ENCODE assay signal across 8 mouse cellular contexts in the genomic region with DNA sequence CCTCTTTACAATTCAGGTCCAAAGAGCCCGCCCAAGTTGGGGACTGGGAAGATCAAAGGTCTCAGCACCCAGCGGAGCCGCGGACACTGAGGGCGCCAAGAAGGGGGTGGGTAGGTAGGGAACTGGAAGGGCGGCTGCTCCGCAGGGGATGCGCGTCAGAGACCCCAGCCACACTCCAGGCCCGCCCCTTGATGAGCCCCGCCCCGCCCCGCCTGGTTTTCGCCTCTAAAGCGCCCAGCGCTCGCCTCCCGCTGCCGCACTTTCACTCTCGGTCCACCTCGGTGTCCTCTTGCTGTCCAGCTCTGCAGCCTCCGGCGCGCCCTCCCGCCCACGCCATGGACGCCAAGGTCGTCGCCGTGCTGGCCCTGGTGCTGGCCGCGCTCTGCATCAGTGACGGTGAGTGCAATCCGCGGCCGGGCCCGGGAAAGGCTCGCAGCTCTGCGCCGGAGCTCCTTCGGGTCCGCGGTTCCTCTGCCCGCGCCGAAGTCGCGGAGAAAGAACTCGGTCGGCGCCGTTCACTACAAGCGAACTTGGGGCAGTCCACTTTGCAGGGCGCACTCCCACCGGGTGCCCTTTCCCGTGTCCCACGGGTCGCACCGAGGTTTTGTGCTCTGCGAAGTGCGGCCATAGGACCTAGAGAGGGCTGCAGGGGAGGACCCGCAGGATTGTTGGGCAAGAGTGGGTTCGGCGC. TPM values are rescaled to one million over a fixed set of nuclear protein-coding genes. Genes with fewer than 3 reads are reported as not detected.
DNase-seq lines count a peak whose midpoint lies in the region; ATAC-seq and TF ChIP-seq lines count a peak whose summit lies in the region.

Cxcl12 (plus strand) TSS at position 215 of the 691 bp plus-strand sequence.

- peak within 1 kb of the TSS; percentile 27; the same call in 1 of the 2 replicates for H3K4me3 ChIP-seq in G1E (ENCODE audit: low read depth, low read length)
- peak within 1 kb of the TSS; percentile 54 for H3K4me3 ChIP-seq in forebrain, embryonic 15.5 days
- H3K4me3 ChIP-seq in lung, adult 2 months (replicated peaks; ENCODE audit: extremely low read depth, low read depth, low read length), result peak within 1 kb of the TSS; percentile 69

- peak within 1 kb of the TSS; percentile 55 for H3K9ac ChIP-seq in forebrain, embryonic 15.5 days (replicated peaks)

- peaks cover 81% of the 10 kb centered on the region for H3K9me3 ChIP-seq in G1E (replicated peaks)
- no peaks in the 10 kb centered on the region for H3K9me3 ChIP-seq in forebrain, embryonic 15.5 days

- H3K27me3 ChIP-seq in G1E (ENCODE audit: insufficient read depth, low read length), result no peaks in the 10 kb centered on the region; the same call in 1 of the 2 replicates
- H3K27me3 ChIP-seq in forebrain, embryonic 15.5 days, result peaks cover 27% of the 10 kb centered on the region; the same call in 1 of the 2 replicates

- ATAC-seq in G1E (ENCODE audit: extremely low read depth, insufficient number of reproducible peaks, low FRiP score, poor library complexity, severe bottlenecking), result no peak
- ATAC-seq in forebrain, embryonic 15.5 days (replicated peaks), result peak; percentile 69

- WGBS in forebrain, embryonic 15.5 days, result under 1% methylated on average over 62 of the region's 64 CpGs
- 2% methylated on average over 64 of the region's 64 CpGs for WGBS in lung, adult 2 months

- peak; percentile 86; the same call in 1 of the 2 replicates for TF ChIP-seq POLR2A in lung, adult 2 months (IDR thresholded peaks at IDR 0.05; ENCODE audit: borderline replicate concordance, extremely low read depth, low read depth, low read length)

- intact Hi-C loops in heart, postnatal 10 days (cut with DNase I), result loop anchor here (5.0 to 10.0 kb wide), 4 partner anchors 201 to 514 kb away; partner anchors contain the start of gene Depp1

- DNase-seq in G1E (ENCODE audit: low spot score), result no peak
- DNase-seq in adrenal gland, postnatal 14 days, result peak; percentile 86
- DNase-seq in heart, postnatal 10 days, result peak; percentile 78 to 80
- DNase-seq in kidney, postnatal 4 days, result peak; percentile 83 to 90
- DNase-seq in lung, adult 2 months, result peak; percentile 47
- DNase-seq in ovary, postnatal 36 days (ENCODE audit: low spot score), result peak; percentile 78
- DNase-seq in B cell, adult 2 months, result no peak

- peak within 1 kb of the TSS; percentile 91 for H3K4me2 ChIP-seq in forebrain, embryonic 15.5 days (replicated peaks)

- no peak for TF ChIP-seq CTCF in G1E (IDR thresholded peaks at IDR 0.05; ENCODE audit: low read depth, low read length)
- TF ChIP-seq CTCF in lung, adult 2 months (IDR thresholded peaks at IDR 0.05; ENCODE audit: insufficient read depth, low read length), result no peak

- no peak within 1 kb of the TSS for H3K27ac ChIP-seq in forebrain, embryonic 15.5 days (replicated peaks)

- H3K4me1 ChIP-seq in G1E (ENCODE audit: insufficient read depth, low read depth, low read length), result no peaks in the 10 kb centered on the region
- peaks cover 30% of the 10 kb centered on the region for H3K4me1 ChIP-seq in forebrain, embryonic 15.5 days
- no peaks in the 10 kb centered on the region for H3K4me1 ChIP-seq in lung, adult 2 months (ENCODE audit: control insufficient read depth, insufficient read depth, low read length)

- H3K36me3 ChIP-seq in G1E (replicated peaks), result no peaks in the 10 kb centered on the region
- no peaks in the 10 kb centered on the region for H3K36me3 ChIP-seq in forebrain, embryonic 15.5 days

RNA-seq across cellular contexts. Expression of gene Cxcl12, which starts in this region (rescaled TPM):
- total RNA-seq in G1E (2014; fragmentation: Nextera tagmentation) (not detected in 2 replicates), G1E (2017) (0.11 and 0.12 TPM in 2 replicates)
- polyA plus RNA-seq in G1E (2012), result not detected in 2 replicates
- total RNA-seq in adrenal gland, postnatal 14 days (2021), result 97.5 and 98.9 TPM in 2 replicates
- 58.6 and 62.7 TPM in 2 replicates for polyA plus RNA-seq in forebrain, embryonic 15.5 days (2015; fragmentation: Nextera tagmentation; extraction: Ambion mirVana)
- 100 to 1,000 TPM; 147 to 151 TPM for total RNA-seq in heart, postnatal 10 days (2021)
- 177 and 189 TPM in 2 replicates for polyA plus RNA-seq in lung, adult 2 months (2012; rRNA removed)

Comparison
In these comparisons a context has a peak if more than half of its experiments do, and no peak if none do; other contexts are left out.
1. RNA of gene Cxcl12 (total RNA-seq): 147 to 151 TPM in heart, postnatal 10 days and 97.5 to 98.9 TPM in adrenal gland, postnatal 14 days; 0.11 to 0.12 TPM in G1E; every median in the first group is over 10 times any median in the second.
2. RNA of gene Cxcl12 (polyA plus RNA-seq): 177 to 189 TPM in lung, adult 2 months and 58.6 to 62.7 TPM in forebrain, embryonic 15.5 days; not detected in G1E; every median in the first group is over 10 times any median in the second.
3. DNase-seq: peak in adrenal gland, postnatal 14 days (single experiment), heart, postnatal 10 days (2 of 2), kidney, postnatal 4 days (2 of 2), lung, adult 2 months (single experiment) and ovary, postnatal 36 days (single experiment); none in G1E (single experiment) and B cell, adult 2 months (0 of 2).
4. Peak in every context shown above with its lines, with median percentiles within 50 percentile points of each other: H3K4me3 ChIP-seq.